Mouse (Mus musculus) gastrocnemius, postnatal 25 days (tissue): ENCODE results near the gene Akap6. TPM values are rescaled to one million over a fixed set of nuclear protein-coding genes. Genes with fewer than 3 reads are reported as not detected.

Experiments used
- DNase-seq: peaks from one replicate; pipeline ENCODE4 v3.0.0; 2022
- total RNA-seq, 2 experiments: library from RNA; stranded (reverse); gene quantifications; 1 replicate in 1 of 2; 2 replicates in 1 of 2; pipeline ENCODE4 v1.2.3; 2021

The Akap6 gene
- total RNA-seq, 2 experiments from 2014 or later = 20.7 to 36.8 TPM

DNA sequence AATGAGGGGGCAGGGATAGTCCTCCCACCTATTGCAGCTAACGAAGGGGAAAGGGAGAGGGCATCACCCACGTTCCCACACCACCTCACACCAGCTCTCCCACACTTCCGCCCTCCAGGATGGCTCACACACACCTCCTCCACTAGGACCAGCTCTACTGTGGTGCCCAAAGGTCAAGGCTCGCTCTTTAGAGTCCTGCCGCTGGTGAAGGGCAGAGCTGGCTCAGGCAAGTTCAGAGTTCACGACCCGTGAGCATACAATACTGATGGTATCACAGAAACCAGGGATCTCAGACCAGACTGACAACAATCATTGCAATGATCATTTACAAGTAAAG is 149.3 kb downstream of the Akap6 start:
- DNase-seq = no peak

DNA sequence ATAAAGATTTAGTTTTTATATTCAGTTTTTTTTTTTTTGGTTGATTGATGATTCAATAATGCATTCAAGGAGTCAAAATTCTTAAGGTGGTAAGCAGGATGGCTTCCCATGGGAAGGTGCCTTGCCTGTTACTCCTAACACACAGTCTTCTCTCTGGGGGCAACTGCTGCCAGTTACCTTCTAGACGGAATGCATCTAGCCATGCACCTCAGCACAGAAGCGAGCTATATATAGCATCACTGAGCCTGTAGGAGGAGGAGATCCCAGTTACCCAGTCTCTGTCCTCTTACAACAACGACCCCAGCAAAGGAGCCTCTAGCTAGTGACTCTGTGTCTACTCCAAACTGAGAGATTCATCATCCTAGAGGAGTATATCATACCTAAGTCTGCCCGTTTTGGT is 150.1 kb downstream of the Akap6 start:
- DNase-seq = no peak

DNA sequence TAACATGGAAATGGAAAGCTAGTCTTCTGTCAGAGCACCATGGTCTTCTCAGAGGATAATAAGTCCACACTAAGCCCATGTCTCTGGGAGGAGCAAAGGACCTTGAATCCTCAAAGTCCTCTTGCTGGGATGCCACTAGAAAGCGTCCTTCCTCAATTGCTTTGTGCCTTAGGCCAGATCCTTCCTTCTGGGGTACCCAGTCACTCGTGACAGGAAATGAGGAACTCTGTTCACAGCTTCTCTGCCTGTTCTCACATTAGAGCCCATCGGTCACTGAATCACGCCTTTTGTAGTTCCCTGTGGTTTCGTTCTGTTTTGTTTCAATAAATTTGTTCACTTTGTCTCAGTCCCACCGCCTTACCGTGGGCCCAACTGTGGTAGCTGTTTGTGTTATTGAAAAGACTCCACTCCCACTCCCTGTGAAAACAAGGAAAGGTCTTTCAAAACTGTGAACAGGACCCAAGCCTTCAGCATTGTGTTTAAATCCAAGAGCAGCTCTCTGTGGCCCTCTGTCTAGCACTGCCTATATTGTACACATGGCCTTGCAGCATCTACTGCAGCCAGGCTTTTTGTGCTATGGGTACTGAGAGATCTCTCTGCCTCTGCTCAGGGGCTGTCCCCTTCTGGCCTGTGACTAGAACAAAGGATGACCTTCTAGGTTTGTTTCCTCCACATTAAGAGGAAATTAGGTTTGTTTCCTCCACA is 151.3 kb downstream of the Akap6 start:
- DNase-seq = no peak

- DNase-seq = no peak
Measured at GRCm38 (mm10) chr12:52851221-52851620, 152.0 kb downstream of the Akap6 start.

DNA sequence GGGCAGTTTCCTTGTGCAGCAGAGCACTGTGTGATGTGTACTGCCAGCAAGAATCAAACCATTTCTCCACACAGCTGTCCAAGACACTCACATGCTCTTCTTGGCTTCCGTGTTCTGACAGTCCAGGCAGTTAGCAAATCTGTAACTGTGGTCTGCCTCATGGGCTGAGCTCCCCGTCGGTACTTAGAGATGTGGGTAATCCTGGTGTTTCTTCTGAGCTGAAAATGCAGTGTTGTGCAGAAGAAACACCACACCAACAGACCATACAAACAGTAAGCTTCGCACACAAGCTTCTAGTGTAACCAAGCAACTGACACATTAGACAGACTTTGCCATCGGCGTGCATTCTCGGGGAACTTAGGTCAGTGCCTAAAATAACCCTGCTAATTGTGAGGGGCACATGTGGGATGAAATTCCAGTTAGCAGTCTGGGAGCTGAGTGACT is 155.1 kb downstream of the Akap6 start:
- DNase-seq = peak; percentile 54

GRCm38 (mm10) chr12:52856104-52856503 is 156.9 kb downstream of the Akap6 start:
- no peak for DNase-seq

DNA sequence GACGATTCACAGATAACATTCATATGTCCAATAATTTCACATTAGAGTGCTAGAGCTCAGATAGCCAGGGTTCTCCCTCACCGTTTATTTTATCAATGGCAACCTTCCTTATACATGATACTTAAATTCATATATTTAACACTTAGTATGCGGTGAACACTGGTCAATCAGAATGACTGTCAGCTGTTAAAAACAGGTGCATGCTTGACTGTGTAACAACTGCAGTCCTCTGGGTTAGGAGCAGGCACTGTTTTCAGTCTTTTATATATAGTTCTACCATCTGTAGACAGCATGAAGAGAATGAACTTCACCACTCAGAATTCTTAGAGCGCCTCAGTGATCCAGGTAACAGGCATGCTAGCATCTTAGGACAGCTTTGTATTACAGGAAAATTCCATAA is 158.1 kb downstream of the Akap6 start:
- DNase-seq = no peak

GRCm38 (mm10) chr12:52861922-52862321 is 162.7 kb downstream of the Akap6 start:
- DNase-seq = no peak

GRCm38 (mm10) chr12:52868000-52868624 is 168.9 kb downstream of the Akap6 start:
- peak; percentile 80 for DNase-seq

- DNase-seq = no peak
Measured at GRCm38 (mm10) chr12:52871604-52872003, 172.4 kb downstream of the Akap6 start.

- no peak for DNase-seq
Measured at GRCm38 (mm10) chr12:52874332-52874923, 175.2 kb downstream of the Akap6 start.

DNA sequence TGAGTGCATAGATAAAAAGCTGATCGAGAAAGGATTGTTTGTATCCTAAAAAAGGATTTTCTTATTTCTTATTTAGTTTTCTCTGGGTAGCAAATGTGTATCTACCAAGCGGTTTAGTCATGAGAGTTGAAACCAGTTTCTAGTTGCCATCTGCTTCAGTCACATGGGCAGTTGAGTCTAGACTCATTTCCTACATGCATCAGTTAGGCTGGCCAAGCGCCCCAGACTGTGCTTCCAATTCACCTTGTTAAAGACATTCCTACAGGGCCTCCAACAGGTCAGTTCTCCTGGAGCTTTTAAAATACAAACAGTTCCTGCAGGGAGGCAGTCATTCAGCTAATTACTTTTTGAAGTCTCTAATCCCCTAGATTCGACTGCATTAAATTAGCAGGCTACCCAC is 176.9 kb downstream of the Akap6 start:
- DNase-seq = no peak

DNA sequence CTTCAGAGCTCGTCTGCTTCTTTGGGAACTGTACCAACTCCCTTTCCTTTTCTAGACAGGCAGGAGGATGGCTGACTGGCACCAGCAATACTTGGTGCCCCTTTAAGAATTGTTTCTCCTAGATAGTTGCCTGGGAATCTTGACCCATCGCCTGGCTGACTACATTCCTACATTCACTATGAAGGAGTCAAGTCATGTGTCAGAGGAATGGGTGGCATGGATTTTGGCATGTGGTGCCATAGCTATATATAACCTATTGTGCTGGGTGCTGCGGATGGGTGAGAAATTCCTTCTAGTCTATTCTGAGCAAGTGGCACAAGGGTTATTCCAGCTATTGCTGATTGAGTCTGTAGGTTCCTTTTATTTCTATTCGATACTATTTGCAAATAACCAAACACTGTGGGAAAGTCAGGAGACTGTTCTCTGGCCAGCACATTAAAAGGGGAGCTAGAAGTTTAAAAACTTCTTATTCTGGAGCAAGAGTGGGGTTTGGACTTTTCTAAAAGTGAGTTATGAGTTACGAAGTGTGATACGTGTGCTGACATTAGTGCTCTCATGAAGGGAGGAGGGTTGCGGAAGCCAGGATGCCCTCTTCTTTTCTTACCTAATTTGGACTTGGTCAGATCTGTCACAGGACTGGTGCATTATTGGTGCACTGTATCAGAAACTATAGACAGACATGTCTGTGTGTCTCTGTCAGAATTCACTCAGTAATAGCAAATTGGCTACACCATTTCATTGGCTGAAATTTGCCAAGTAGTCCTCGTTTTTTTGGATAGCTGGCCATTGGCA is 178.0 kb downstream of the Akap6 start:
- DNase-seq = no peak

DNA sequence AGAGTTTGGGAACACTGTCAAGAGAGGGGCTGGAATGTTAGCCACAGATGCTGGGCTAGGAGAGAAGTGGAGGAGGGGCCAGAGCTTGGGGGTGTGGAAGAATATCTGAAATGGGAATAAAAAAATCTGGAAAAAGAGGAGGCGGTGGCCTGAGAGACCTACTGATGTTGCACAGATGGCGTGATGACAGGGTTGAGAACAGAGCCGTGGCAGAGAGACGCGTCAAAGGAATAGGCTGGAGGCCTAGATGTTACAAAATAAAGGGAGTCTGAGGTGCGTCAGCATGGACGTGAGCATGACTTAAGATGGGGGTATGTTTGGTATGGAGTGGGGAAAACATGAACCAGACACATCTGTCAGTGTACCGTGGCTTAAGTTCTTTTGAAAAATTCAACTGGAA is 180.1 kb downstream of the Akap6 start:
- DNase-seq = no peak

GRCm38 (mm10) chr12:52892519-52892918 is 193.3 kb downstream of the Akap6 start:
- DNase-seq = no peak

GRCm38 (mm10) chr12:52893656-52894405 is 194.6 kb downstream of the Akap6 start:
- no peak for DNase-seq

- DNase-seq = peak; percentile 38
Measured at GRCm38 (mm10) chr12:52895672-52896460, 196.7 kb downstream of the Akap6 start.

DNA sequence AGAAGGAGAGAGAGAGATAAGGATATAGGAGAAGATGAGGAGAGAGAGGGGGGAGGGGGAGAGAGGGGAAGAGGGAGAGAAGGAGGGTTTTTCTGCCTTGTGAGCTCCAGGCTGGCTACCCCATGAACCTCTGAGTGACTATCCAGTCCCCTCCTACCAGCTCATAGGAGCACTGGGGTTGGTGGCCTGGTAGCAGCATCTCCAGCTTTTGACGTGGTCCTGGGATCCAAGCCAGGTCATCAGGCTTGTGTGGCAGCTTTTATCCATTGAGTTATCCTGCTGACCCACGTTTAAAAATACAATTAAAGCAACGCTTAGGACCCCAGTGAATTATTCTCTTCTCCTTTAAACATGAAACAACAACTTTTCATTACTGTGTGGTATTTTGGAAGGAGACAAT is 197.6 kb downstream of the Akap6 start:
- DNase-seq = no peak

- no peak for DNase-seq
Measured at GRCm38 (mm10) chr12:52898130-52898529, 198.9 kb downstream of the Akap6 start.

DNA sequence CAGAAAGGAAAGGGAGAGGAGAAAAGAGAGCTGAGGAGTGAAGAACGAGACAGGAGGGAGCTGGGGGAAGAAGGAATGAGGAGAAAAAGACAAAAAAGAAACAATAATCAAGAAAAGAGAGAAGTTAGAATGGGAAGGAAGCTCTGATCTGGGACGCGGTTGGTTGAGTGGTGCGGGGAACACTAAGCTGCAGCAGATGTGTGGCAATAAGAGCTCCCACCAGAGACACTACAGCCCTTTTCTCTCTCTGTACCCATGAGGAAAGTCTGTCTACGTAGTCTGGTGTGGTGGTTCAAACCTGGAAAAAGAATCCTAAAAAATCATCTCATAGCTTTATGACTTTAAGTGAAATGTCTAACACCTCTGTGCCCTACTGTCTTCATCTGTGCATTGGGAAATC is 204.9 kb downstream of the Akap6 start:
- DNase-seq = no peak

DNA sequence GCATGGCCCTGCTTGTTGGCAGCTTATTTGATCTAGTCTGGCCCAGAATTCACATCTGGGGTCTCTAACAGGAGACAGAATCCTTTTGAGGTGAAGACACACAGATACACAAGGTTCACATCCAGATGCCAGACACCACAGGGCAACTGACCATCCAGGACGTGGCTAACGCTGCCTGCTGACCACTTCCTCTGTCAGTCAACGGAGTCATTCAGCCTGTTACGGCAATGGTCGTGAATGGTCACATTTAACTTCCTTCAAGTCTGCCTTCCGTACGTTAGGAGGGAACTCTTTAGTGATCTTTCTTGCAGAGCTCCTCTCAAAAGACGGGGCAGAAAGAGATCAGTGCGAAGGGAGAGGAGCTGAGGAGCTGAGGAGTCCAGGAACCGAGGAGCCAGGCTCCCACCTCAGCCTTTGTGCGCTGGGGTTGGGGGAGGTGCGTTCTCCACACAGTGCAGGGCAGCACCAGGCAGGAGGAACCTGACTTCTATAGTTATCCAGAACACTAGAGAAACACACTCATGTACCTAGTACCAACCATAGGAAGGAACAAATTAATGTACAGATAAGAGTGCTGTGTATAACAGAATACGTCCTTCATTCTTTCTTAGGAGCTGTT is 209.4 kb downstream of the Akap6 start:
- DNase-seq = no peak
